Mouse (Mus musculus) heart, postnatal 4 days (tissue): ENCODE results near the gene Vac14. TPM values are rescaled to one million over a fixed set of nuclear protein-coding genes. Genes with fewer than 3 reads are reported as not detected.

Source experiments
- DNase-seq: peaks from one replicate; pipeline ENCODE4 v3.0.0; 2021
- total RNA-seq, 2 experiments: library from RNA; stranded (reverse); gene quantifications; 2 replicates each; pipeline ENCODE4 v1.2.3; 2021

Vac14 gene
- total RNA-seq, 2 experiments from 2014 or later: 26.7 to 28.1 TPM

DNA sequence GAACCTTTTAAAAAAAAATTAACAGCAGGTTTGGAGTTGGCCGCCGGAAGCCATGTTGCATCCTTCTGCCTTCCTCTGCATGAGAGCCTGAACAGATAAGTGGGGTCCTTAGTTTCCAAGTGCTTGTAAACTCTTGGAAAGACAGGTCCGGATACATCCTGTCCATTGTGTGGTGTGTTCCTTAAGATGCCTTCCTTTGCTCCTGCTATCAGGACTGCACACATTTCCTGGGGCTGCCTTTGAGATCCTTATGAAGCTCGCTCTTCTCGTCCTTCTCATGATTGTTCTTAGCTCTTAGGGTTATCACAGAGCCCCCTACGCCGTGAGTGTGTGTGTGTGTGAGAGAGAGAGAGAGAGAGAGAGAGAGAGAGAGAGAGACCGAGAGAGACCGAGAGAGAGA, 71.6 kb downstream of the Vac14 start:
- no peak for DNase-seq

DNA sequence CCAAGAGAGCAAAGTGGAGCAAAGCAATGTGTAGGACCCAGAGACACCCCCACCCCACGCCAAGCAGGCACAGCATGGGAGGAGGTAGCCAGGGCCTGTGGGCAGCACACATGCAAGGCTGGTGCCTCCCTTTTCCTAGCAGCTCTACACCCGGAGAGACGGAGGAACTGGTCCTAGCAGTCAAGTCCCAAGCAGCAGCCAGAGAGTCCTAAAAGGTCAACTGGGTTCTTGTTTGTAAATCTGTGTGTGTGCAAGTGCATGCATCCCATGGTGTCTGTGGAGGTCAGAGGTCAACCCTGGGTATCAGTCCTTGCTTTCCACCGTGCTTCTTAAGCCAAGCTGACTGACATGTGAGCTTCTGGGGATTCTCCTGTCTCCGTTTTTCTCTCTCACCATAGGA, 75.8 kb downstream of the Vac14 start:
- DNase-seq: no peak

DNA sequence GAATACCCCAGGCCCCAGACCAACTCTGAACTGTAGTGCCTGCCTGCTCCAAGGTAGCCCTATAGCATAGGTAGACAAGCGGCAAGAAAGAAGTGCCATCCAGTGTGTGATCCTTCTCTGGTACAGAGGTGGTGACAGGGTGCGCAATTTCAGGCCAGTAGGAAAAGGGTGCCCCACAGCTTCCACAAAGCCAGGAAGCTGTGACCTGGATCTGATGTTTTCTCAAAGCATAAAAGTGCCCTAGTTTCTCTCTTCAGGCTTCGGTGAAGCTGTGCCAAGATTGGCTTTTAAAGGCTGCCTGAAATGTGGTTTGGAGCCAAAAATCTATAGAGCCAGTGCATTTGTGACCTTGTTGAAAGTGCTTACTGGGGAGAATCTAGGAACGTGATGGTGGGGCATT, 76.4 kb downstream of the Vac14 start:
- DNase-seq: no peak

DNA sequence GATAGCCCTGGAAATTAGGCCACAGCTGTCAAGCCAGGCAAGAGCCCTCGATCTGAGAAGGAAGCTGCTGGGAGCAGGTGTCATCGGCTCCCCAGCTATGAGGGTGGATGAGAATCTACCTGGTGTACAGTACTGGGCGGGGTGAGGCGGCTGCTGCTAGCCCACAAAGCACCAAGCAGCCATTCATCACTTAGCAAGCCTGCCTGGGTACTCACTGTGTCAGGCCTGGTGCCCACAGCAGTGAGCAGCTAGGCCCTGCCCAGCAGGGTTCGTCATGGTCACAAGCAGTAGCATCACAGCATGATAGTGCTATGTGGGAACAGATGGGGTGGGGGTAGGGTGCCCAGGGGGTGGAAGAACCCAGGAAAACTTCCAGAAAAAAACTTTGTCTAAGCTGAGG, 77.0 kb downstream of the Vac14 start:
- DNase-seq: no peak

GRCm38 (mm10) chr8:110696051-110696450, 77.7 kb downstream of the Vac14 start:
- DNase-seq: no peak

DNA sequence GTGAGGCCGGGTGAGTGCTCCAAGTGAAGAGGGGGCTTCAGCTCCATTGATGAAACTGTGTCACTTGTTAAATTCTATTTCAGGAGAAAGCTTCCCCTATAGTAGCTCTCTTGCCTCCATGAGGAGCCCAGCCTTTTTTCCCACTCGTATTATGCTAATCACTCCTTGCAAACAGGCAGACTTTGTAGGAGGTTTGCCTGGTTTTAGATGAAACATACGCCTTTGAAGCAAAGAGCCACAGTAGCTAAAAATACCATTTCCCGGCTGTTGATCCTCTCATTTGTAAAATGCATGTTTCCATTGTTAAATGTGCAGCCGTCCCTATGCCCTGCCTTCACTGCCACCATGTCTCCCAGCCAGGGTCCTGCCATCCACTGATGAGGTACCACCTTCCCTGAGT, 79.2 kb downstream of the Vac14 start:
- DNase-seq: no peak

GRCm38 (mm10) chr8:110698098-110698497, 79.7 kb downstream of the Vac14 start:
- DNase-seq: no peak

- no peak for DNase-seq
Observed at GRCm38 (mm10) chr8:110699501-110699900, 81.1 kb downstream of the Vac14 start.

DNA sequence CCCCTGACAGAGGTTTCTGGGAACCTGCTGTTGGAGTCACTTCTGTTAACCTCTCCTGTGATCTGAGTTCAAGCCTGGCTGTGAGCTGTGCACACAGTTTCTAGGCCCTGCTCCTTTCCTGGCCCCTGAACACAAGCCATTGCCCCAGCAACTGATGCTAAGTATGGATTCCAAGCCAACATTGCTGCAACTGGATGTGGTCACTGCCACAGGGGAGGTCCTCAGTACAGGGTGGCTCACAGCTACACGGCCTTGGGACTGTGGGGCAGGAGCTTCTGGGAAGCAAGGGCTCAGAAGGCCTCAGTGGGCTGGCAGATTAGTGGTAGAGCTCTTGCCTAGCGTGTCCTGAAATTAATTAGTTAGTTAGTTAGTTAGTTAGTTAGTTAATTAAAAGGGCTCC, 82.2 kb downstream of the Vac14 start:
- no peak for DNase-seq

DNA sequence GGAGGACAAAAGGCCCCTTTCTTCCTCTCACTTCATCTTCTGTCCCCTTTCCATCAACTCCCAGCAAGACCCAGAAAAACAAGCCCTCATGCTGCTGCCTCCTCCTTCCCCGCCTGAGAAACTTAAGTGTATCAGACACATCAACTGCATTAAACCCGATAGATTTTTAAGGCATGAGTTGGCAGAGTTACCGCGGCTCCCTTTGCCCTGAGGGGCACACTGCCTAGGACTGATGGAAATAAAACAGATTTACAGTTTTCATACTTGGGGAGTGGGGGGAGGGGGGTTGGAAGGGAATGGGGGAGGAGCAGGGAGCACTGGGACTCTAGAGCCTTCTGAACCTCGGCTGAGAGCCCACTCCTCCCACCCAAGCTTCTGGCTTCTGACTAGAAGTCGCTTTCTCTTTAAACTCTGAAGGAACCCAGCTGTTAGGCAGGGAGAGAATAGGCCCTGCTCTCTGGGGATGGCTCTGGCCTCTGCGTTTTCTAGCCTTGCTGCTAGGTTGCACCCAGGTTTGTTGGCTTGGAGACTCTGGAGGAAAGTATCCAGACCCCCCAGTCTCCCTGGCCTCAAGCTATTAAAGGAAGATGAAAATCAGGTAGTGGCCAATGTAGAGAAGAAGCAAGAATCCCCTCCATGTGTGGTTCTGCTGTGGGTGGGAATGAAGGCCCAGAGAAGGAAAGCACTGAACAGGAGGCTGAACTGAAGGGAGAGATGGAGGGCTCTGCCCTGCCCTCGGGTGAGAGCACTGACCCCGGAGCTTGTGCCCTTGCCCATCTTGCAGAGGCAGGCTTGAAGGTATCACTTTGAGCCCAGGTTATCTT, 84.5 kb downstream of the Vac14 start:
- peak; percentile 54 for DNase-seq

DNA sequence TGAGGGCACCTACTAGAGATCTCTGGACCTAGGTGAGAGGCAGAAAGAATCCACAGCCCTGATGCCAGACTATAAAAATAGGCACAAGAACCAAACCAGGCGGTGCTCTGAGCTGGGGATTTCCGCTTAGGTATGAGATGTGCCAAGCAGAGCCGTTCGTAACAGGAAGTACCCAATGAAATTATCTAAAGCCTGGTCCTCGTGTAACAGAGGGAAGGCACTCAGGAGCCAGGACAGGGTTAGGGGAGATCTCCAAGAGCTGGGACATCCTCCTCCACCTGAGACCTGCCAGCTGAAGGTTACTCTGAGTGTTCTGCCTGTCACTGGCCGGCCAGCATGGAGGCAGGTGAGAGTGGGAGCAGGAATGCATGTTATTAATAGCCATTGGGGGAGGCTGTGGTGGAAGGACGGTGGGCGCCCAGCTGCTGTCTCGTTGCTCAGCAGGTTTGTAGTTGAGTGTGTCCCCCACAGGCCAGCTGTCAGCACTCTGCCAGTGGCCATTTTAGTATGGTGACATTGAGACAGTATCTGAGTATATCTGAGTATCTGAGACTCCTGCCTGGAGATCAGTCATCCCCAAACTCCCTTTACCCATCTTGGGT, 85.2 kb downstream of the Vac14 start:
- DNase-seq: no peak

- DNase-seq: no peak
Observed at GRCm38 (mm10) chr8:110704103-110704502, 85.7 kb downstream of the Vac14 start.

DNA sequence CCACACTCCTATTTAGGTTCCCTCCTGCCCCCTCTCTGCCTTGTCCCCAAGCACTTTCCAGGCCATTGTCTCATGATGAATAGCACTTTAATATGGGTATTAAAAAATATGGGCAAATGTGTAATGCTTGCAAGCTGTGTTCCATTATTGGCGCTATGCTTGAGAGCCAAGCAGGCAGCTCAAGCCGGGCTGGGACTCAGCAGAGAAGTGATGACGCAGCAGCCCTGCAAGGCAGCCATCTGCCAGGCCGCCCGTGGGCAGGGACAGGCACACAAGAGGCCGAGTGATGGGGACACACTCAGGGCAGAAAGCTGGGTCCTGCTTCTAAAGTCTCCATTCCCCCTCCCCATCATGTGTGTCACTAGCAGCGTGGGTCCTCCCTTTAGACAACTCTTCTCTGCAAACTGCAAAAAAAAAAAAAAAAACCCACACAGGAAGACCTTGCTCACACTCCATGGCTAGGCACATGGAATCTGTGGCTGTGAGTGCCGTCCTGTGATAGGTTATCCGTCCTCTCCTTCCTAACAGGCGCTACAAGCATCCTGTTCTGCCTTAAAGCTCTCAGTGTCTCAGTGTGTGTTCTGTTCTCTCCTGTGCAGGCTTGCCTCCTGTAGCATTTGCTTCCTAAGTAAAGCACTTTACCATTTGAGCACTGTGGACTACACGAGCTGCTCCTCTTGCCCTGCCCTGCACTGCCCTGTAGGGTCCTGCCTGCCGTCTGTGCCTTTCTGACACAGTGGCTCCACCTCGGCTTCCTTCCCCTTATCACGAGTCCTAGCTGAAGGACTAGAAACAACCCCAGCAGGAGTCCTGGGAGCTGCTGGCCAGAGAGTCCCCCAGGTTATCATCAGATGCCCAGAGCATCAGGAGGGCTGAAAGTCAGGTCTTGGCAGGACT, 87.3 kb downstream of the Vac14 start:
- DNase-seq: no peak

GRCm38 (mm10) chr8:110706288-110706870, 88.0 kb downstream of the Vac14 start:
- DNase-seq: no peak

DNA sequence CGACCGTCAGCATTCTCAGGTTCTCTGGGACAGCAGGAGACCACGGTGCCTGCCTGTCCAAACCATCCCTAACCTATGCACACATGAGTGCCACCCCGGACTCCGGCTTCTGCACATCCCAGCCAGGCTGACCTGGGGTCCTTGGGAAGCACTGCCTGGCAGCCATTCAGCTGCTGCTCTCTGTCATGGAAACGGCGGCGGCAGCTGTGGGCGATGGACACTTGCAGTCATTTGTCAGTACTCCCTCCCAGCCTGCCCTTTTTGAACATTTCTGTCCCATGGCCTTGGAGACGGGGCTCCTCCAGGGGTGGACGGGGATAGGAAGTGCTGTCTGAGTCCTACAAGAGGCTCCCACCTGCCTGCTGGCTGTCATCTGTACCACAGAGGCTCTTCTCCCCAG, 90.0 kb downstream of the Vac14 start:
- DNase-seq: no peak

DNA sequence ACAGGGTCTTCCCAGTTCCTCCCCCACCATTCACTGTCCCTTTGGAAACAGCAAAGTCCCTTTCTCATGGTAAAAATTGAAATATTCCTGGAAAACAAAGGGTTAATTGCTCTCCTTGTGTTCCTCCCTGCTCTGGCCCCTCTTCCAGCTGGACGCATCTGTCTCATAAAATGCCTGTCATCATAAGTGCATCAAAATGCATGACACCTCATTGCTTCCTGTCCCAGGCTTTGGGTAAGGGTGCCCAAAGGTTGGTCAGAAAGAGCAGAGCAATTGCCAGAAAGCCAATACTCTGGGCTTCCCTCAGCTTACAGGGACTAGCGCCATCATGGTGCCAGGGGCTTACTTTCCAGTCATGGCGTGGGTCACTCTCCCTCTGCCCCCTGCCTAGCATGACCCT, 92.2 kb downstream of the Vac14 start:
- no peak for DNase-seq

- peak; percentile 73 for DNase-seq
Observed at GRCm38 (mm10) chr8:110711271-110711934, 93.0 kb downstream of the Vac14 start.

DNA sequence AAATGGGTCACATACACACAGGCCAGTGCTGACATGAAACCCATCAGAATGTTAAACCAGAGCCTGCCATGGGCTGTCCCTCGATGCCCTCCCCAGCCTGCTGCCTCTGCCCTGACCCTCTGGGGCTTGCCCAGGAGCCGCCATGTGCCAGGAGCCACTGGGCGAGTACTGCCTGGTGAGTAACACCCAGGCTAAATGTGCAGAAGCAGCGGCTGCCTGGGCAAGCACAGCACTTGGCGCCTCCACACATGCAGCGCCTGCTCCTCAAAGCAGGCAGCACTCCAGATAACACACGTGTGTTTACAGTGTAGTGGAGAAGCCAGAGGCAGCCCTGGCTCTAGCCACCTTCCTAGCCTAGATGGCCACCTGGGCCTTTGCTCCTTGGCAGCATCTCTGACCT, 94.7 kb downstream of the Vac14 start:
- peak; percentile 57 for DNase-seq

DNA sequence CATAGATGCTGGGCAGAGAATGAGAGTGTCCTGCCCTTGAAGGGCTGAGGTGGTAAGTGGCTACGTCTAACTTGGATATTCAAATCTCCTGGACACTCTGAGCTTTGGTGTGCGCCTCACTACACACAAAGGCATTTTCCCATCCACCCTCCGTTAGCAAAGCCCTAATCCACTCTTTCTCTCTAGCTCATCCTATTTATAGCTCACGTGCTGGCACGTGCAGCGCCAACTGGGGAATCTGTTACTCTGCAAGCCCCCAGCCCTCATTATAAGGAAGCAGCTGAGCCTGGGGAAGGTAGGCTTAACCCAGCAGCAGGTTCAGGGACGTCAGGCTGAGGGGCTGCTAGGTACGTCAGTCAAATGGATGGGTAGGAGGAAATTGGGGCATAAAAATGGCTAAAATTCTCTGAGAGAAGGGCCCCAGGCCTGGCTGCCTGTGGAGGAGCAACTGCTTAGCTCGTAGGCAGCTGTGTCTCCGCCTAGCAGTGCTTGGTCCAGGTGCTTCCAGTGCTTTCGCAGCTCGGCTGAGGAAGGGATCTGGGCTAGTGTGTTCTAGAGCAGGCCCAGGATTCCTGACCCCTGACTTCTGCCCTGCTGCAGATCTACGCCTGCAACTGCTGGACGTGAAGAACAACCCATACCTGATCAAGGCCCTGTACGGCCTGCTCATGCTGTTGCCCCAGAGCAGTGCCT, 96.6 kb downstream of the Vac14 start:
- DNase-seq: no peak

- DNase-seq: peak; percentile 70
Observed at GRCm38 (mm10) chr8:110716075-110716474, 97.7 kb downstream of the Vac14 start.

DNA sequence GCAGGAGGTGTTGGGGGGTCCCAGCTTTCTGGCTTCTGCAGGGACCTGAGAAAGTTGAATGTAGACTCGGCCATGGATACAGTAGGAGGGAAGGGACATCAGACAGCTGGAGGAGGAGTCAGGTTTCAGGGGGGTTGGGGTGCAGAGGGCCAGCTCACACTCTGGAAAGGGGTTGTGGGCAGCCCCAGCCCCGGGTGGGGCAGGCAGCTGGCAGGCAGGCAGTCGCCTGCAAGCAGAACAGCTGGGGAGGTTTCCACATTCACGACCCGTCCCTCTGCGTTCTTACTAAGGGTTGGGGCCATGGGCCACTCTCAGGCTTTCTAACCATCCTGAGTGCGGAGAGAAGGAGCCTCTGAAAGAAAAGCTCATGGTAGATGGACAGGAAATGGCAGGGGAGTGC, 98.7 kb downstream of the Vac14 start:
- DNase-seq: no peak
